Mouse (Mus musculus) intestine, embryonic 16.5 days (tissue): ENCODE data around the gene Ucn3. TPM values are rescaled to one million over a fixed set of nuclear protein-coding genes. Genes with fewer than 3 reads are reported as not detected.

Experiments
- ATAC-seq: fragments of 200-750 bp; cut with Nextera tagmentation; 2 replicates; pipeline ENCODE4 v1.8.0; 2017; ENCODE audit warnings: moderate TSS enrichment, moderate library complexity
- H3K27ac ChIP-seq: fragments of 300-500 bp; sonication (generic); 2 replicates; pipeline ENCODE4 v1.5.1; 2014; ENCODE audit warnings: mild to moderate bottlenecking, low read length
- H3K27me3 ChIP-seq: fragments of 300-500 bp; sonication (generic); replicated peaks from 2 replicates; pipeline ENCODE4 v1.6.1; 2014; ENCODE audit warnings: low read length, control low read depth, mixed read lengths; ENCODE audit not compliant: control insufficient read depth, insufficient read depth
- H3K36me3 ChIP-seq: fragments of 300-500 bp; sonication (generic); 2 replicates; pipeline ENCODE4 v1.6.1; 2014; ENCODE audit warnings: low read length, control low read depth; ENCODE audit not compliant: control insufficient read depth, insufficient read depth
- H3K4me1 ChIP-seq: fragments of 300-500 bp; sonication (generic); 2 replicates; pipeline ENCODE4 v1.6.1; 2014; ENCODE audit warnings: low read length, control low read depth, mixed read lengths; ENCODE audit not compliant: control insufficient read depth, insufficient read depth
- H3K4me2 ChIP-seq: fragments of 300-500 bp; sonication (generic); 2 replicates; pipeline ENCODE4 v1.6.1; 2014; ENCODE audit warnings: low read depth, low read length, control low read depth
- H3K4me3 ChIP-seq: fragments of 300-500 bp; sonication (generic); 2 replicates; pipeline ENCODE4 v1.5.1; 2014; ENCODE audit warnings: mild to moderate bottlenecking, low read length
- H3K9ac ChIP-seq: fragments of 300-500 bp; sonication (generic); 2 replicates; pipeline ENCODE4 v1.6.1; 2014; ENCODE audit warnings: low read depth, low read length
- H3K9me3 ChIP-seq: fragments of 300-500 bp; sonication (generic); 2 replicates; pipeline ENCODE4 v1.6.1; 2016; ENCODE audit warnings: low read length, control low read depth; ENCODE audit not compliant: control insufficient read depth
- WGBS: fragments of 180-500 bp; shearing (Covaris S2); extraction: QIAGEN DNeasy Blood & Tissue Kit; methylation state at CpG from one replicate; pipeline ENCODE4 v1.1.7; 2014; 5-methylcytosine and 5-hydroxymethylcytosine counted together
- polyA plus RNA-seq: library from polyadenylated mRNA; unstranded; fragments of >200 nt; fragmentation: Nextera tagmentation; extraction: Ambion mirVana; gene quantifications from 2 replicates; pipeline ENCODE4 v1.2.1, GENCODE M21; 2015

The Ucn3 gene
- polyA plus RNA-seq = 0.66 and 0.81 TPM in 2 replicates

GRCm38 (mm10) chr13:3945249-3945648 lies at the start of gene Ucn3:
Gene Ucn3 (minus strand): TSS chr13:3945349.
- no peak within 1 kb of the TSS for H3K27ac ChIP-seq
- H3K36me3 ChIP-seq = no peaks in the 10 kb centered on the region
- H3K9me3 ChIP-seq = no peaks in the 10 kb centered on the region
- no peaks in the 10 kb centered on the region for H3K27me3 ChIP-seq
- ATAC-seq = no peak
- WGBS = 78% methylated on average over 2 of the region's 2 CpGs
- H3K4me1 ChIP-seq = 0 out of 2 replicates have a peak, but pooled peaks cover 3% of the 10 kb centered on the region
- H3K4me3 ChIP-seq = no peak within 1 kb of the TSS
- H3K9ac ChIP-seq = no peak within 1 kb of the TSS
- no peak within 1 kb of the TSS for H3K4me2 ChIP-seq

GRCm38 (mm10) chr13:3992081-3992480 lies 46.9 kb upstream of the Ucn3 start:
- no peak overlapping the region for H3K9ac ChIP-seq
- no peak overlapping the region for H3K4me3 ChIP-seq
- H3K9me3 ChIP-seq = no peaks in the 10 kb centered on the region
- no peaks in the 10 kb centered on the region for H3K27me3 ChIP-seq
- H3K27ac ChIP-seq = no peak overlapping the region
- ATAC-seq = no peak
- H3K4me1 ChIP-seq = no peaks in the 10 kb centered on the region
- no peaks in the 10 kb centered on the region for H3K36me3 ChIP-seq
- H3K4me2 ChIP-seq = no peak overlapping the region

GRCm38 (mm10) chr13:3968849-3969248 lies 23.7 kb upstream of the Ucn3 start:
- no peak overlapping the region for H3K27ac ChIP-seq
- H3K9me3 ChIP-seq = no peaks in the 10 kb centered on the region
- no peak overlapping the region for H3K4me3 ChIP-seq
- no peaks in the 10 kb centered on the region for H3K36me3 ChIP-seq
- no peak overlapping the region for H3K4me2 ChIP-seq
- 88% methylated on average over 4 of the region's 4 CpGs for WGBS
- no peaks in the 10 kb centered on the region for H3K27me3 ChIP-seq
- no peaks in the 10 kb centered on the region for H3K4me1 ChIP-seq
- H3K9ac ChIP-seq = no peak overlapping the region
- ATAC-seq = no peak

DNA sequence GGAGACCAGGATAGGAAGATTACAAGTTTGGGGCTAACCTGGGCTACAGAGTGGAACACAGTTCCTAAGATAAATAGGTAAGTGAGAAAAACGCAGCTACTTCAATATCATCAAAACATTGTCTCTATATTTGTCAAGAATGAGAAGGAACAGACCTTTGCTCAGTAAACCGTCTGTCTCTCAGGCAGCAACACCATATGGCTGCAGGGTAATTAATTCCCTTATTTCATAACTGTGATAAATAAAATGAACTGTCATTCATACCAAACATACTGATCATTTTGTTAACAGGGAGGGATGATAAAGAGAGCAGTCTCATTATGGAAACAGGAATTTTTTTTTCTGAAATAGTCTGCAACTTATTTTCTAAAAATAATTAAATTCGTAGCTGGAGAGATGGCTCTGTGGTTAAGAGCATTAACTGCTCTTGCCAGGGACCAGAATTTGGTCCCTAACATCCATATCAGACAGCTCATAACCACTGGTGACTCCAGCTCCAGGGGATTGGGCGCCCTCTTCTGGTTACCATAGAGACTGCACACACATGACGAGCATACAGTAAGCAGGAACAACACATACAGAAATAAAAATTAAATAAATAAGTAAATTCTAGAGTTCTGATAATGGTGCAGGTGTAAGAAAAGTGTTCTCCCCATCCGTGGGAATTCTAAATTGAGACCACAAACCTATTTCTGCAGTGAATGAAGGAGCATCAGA lies 6.2 kb upstream of the Ucn3 start:
- H3K9me3 ChIP-seq = no peaks in the 10 kb centered on the region
- 71% methylated on average over 6 of the region's 6 CpGs for WGBS

GRCm38 (mm10) chr13:3949477-3949876 lies 4.3 kb upstream of the Ucn3 start:
- no peak for ATAC-seq
- Histone ChIP-seq H3K27ac (no peak overlapping the region), H3K27me3 (no peaks in the 10 kb centered on the region), H3K4me1 (no peaks in the 10 kb centered on the region), H3K4me3 (no peak overlapping the region), H3K36me3 (no peaks in the 10 kb centered on the region), H3K9me3 (no peaks in the 10 kb centered on the region), H3K4me2 (no peak overlapping the region), H3K9ac (no peak overlapping the region)
- 90% methylated on average over 4 of the region's 4 CpGs for WGBS

More for the DNA sequence above, 6.2 kb upstream of the Ucn3 start:
- H3K9ac ChIP-seq = no peak overlapping the region
- no peak for ATAC-seq
- H3K4me2 ChIP-seq = no peak overlapping the region
- H3K4me1 ChIP-seq = no peaks in the 10 kb centered on the region
- H3K27me3 ChIP-seq = no peaks in the 10 kb centered on the region
- no peaks in the 10 kb centered on the region for H3K36me3 ChIP-seq
- H3K4me3 ChIP-seq = no peak overlapping the region
- no peak overlapping the region for H3K27ac ChIP-seq

DNA sequence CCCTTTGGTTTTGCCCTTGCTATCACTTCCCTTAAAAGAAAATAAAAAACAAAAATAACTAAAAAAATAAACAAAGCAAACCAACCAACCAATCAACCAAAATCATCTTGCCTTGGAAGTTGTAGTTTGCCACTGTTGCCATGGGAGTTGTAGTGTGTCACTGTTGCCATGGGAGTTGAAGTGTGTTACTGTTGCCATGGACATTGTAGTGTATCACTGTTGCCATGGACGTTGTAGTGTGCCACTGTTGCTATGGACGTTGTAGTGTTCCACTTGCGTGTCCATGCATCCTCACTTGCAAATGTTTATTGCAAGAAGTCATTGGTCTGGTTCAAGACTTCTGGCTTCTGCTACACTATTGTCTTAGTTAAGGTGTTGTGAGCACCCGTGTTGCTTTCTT lies 2.1 kb upstream of the Ucn3 start:
- Histone ChIP-seq H3K27ac (no peak overlapping the region), H3K4me2 (no peak overlapping the region), H3K27me3 (no peaks in the 10 kb centered on the region), H3K4me3 (no peak overlapping the region), H3K36me3 (no peaks in the 10 kb centered on the region), H3K9me3 (no peaks in the 10 kb centered on the region), H3K4me1 (0 out of 2 replicates have a peak, but pooled peaks cover 3% of the 10 kb centered on the region), H3K9ac (no peak overlapping the region)
- no peak for ATAC-seq
- WGBS = 93% methylated on average over 4 of the region's 4 CpGs

GRCm38 (mm10) chr13:3944699-3945098 lies 450 bp downstream of the Ucn3 start:
- no peaks in the 10 kb centered on the region for H3K27me3 ChIP-seq
- no peaks in the 10 kb centered on the region for H3K9me3 ChIP-seq
- H3K9ac ChIP-seq = no peak overlapping the region
- no peak overlapping the region for H3K27ac ChIP-seq
- H3K4me1 ChIP-seq = 0 out of 2 replicates have a peak, but pooled peaks cover 3% of the 10 kb centered on the region
- H3K36me3 ChIP-seq = no peaks in the 10 kb centered on the region
- H3K4me2 ChIP-seq = no peak overlapping the region
- 51% methylated on average over 7 of the region's 7 CpGs for WGBS
- ATAC-seq = peak; percentile 87
- H3K4me3 ChIP-seq = no peak overlapping the region

GRCm38 (mm10) chr13:3926046-3926445 lies 19.1 kb downstream of the Ucn3 start:
- Histone ChIP-seq H3K9me3 (no peaks in the 10 kb centered on the region), H3K27ac (peak overlapping the region; percentile 70), H3K36me3 (no peaks in the 10 kb centered on the region), H3K4me3 (no peak overlapping the region; the same call in 1 of the 2 replicates), H3K4me2 (peak overlapping the region; percentile 27), H3K27me3 (no peaks in the 10 kb centered on the region), H3K4me1 (no peaks in the 10 kb centered on the region), H3K9ac (no peak overlapping the region)
- peak; percentile 93 for ATAC-seq
- WGBS = 62% methylated on average over 6 of the region's 6 CpGs

DNA sequence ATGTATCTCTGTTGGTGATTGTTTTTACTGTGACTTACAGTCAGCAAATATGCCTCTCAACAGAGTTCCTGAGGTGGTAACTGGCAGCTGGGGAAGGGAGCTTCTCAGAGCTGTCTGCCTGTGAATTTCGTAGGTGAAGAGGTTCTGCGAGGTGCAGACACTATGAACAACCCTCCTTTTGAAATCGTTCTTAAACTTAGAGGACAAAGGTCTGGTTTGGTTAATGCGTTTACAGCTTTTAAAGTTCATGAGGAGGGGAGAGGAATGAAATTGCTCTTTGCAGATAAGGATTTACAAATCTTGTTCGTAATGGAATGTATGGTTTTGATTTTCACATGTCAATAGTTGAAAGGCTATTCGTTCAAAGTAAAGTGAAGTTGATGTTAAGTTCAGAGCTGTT lies 19.5 kb downstream of the Ucn3 start:
- Histone ChIP-seq H3K9me3 (no peaks in the 10 kb centered on the region), H3K36me3 (no peaks in the 10 kb centered on the region), H3K4me2 (peak overlapping the region; percentile 31), H3K27ac (peak overlapping the region; percentile 90), H3K27me3 (no peaks in the 10 kb centered on the region), H3K9ac (peak overlapping the region; percentile 58; the same call in 1 of the 2 replicates), H3K4me3 (peak overlapping the region; percentile 42), H3K4me1 (no peaks in the 10 kb centered on the region)
- peak; percentile 88 for ATAC-seq
- 54% methylated on average over 6 of the region's 6 CpGs for WGBS
